Mouse (Mus musculus): ENCODE data around the gene Abhd15. TPM values are rescaled to one million over a fixed set of nuclear protein-coding genes. Genes with fewer than 3 reads are reported as not detected.

Gene Abhd15
- polyA plus RNA-seq, 1 experiment from 2014 or later: 4.3 TPM

GRCm38 (mm10) chr11:77472775-77473174 is 42.1 kb upstream of the Abhd15 start:
- H3K4me2 ChIP-seq (replicated peaks; ENCODE audit: low read depth, low read length): no peak overlapping the region
- H3K4me3 ChIP-seq (ENCODE audit: low read depth, low read length): no peak overlapping the region
- H3K36me3 ChIP-seq (ENCODE audit: insufficient read depth, low read length): no peaks in the 10 kb centered on the region
- H3K9me3 ChIP-seq (ENCODE audit: low read length): no peaks in the 10 kb centered on the region
- no peak for DNase-seq (ENCODE audit: low spot score)
- 81% methylated on average over 16 of the region's 16 CpGs for WGBS
- TF ChIP-seq CTCF (IDR thresholded peaks at IDR 0.05) (no peak), EP300 (IDR thresholded peaks at IDR 0.05) (no peak)
- no peak for ATAC-seq
- H3K27me3 ChIP-seq (replicated peaks; ENCODE audit: insufficient read depth, low read length): no peaks in the 10 kb centered on the region
- H3K4me1 ChIP-seq (ENCODE audit: insufficient read depth, low read depth, low read length): no peaks in the 10 kb centered on the region; the same call in 1 of the 2 replicates
- no peak overlapping the region for H3K27ac ChIP-seq (ENCODE audit: low read length)
- no peak overlapping the region for H3K9ac ChIP-seq (replicated peaks; ENCODE audit: low read depth)

- 90% methylated on average over 14 of the region's 14 CpGs for WGBS
- H3K4me1 ChIP-seq (ENCODE audit: insufficient read depth, low read depth, low read length): no peaks in the 10 kb centered on the region
- no peaks in the 10 kb centered on the region for H3K9me3 ChIP-seq (ENCODE audit: low read length)
- TF ChIP-seq EP300 (IDR thresholded peaks at IDR 0.05) (no peak), CTCF (IDR thresholded peaks at IDR 0.05) (no peak)
- no peak overlapping the region for H3K4me2 ChIP-seq (replicated peaks; ENCODE audit: low read depth, low read length)
- H3K4me3 ChIP-seq (ENCODE audit: low read depth, low read length): no peak overlapping the region
- H3K36me3 ChIP-seq (ENCODE audit: insufficient read depth, low read length): no peaks in the 10 kb centered on the region
- no peak overlapping the region for H3K27ac ChIP-seq (ENCODE audit: low read length)
- no peak for DNase-seq (ENCODE audit: low spot score)
- H3K27me3 ChIP-seq (replicated peaks; ENCODE audit: insufficient read depth, low read length): no peaks in the 10 kb centered on the region
- no peak for ATAC-seq
- H3K9ac ChIP-seq (replicated peaks; ENCODE audit: low read depth): no peak overlapping the region
Measured at GRCm38 (mm10) chr11:77476216-77476615, 38.7 kb upstream of the Abhd15 start.

GRCm38 (mm10) chr11:77476895-77477294 is 38.0 kb upstream of the Abhd15 start:
- Histone ChIP-seq H3K4me3 (ENCODE audit: low read depth, low read length) (no peak overlapping the region), H3K27me3 (replicated peaks; ENCODE audit: insufficient read depth, low read length) (no peaks in the 10 kb centered on the region), H3K9me3 (ENCODE audit: low read length) (no peaks in the 10 kb centered on the region), H3K4me2 (replicated peaks; ENCODE audit: low read depth, low read length) (no peak overlapping the region), H3K4me1 (ENCODE audit: insufficient read depth, low read depth, low read length) (no peaks in the 10 kb centered on the region), H3K36me3 (ENCODE audit: insufficient read depth, low read length) (no peaks in the 10 kb centered on the region), H3K9ac (replicated peaks; ENCODE audit: low read depth) (no peak overlapping the region), H3K27ac (ENCODE audit: low read length) (no peak overlapping the region)
- 91% methylated on average over 6 of the region's 6 CpGs for WGBS
- DNase-seq (ENCODE audit: low spot score): no peak
- no peak for ATAC-seq
- no peak for TF ChIP-seq CTCF (IDR thresholded peaks at IDR 0.05)
- TF ChIP-seq EP300 (IDR thresholded peaks at IDR 0.05): no peak

- WGBS: 55% methylated on average over 3 of the region's 3 CpGs
- H3K9me3 ChIP-seq (ENCODE audit: low read length): no peaks in the 10 kb centered on the region
- no peak overlapping the region for H3K9ac ChIP-seq (replicated peaks; ENCODE audit: low read depth)
- H3K27me3 ChIP-seq (replicated peaks; ENCODE audit: insufficient read depth, low read length): no peaks in the 10 kb centered on the region
- no peak overlapping the region for H3K27ac ChIP-seq (ENCODE audit: low read length)
- no peak for ATAC-seq
- no peak for DNase-seq (ENCODE audit: low spot score)
- TF ChIP-seq CTCF (IDR thresholded peaks at IDR 0.05): no peak
- no peak for TF ChIP-seq EP300 (IDR thresholded peaks at IDR 0.05)
- H3K4me2 ChIP-seq (replicated peaks; ENCODE audit: low read depth, low read length): no peak overlapping the region
- no peaks in the 10 kb centered on the region for H3K36me3 ChIP-seq (ENCODE audit: insufficient read depth, low read length)
- H3K4me1 ChIP-seq (ENCODE audit: insufficient read depth, low read depth, low read length): no peaks in the 10 kb centered on the region; the same call in 1 of the 2 replicates
- no peak overlapping the region for H3K4me3 ChIP-seq (ENCODE audit: low read depth, low read length)
Measured at GRCm38 (mm10) chr11:77483043-77483442, 31.9 kb upstream of the Abhd15 start.

- ATAC-seq: no peak
- no peak overlapping the region for H3K4me2 ChIP-seq (replicated peaks; ENCODE audit: low read depth, low read length)
- no peak overlapping the region for H3K27ac ChIP-seq (ENCODE audit: low read length)
- DNase-seq (ENCODE audit: low spot score): no peak
- no peak overlapping the region for H3K9ac ChIP-seq (replicated peaks; ENCODE audit: low read depth)
- H3K36me3 ChIP-seq (ENCODE audit: insufficient read depth, low read length): no peaks in the 10 kb centered on the region
- H3K4me3 ChIP-seq (ENCODE audit: low read depth, low read length): no peak overlapping the region
- TF ChIP-seq EP300 (IDR thresholded peaks at IDR 0.05): no peak
- TF ChIP-seq CTCF (IDR thresholded peaks at IDR 0.05): no peak
- no peaks in the 10 kb centered on the region for H3K27me3 ChIP-seq (replicated peaks; ENCODE audit: insufficient read depth, low read length)
- H3K9me3 ChIP-seq (ENCODE audit: low read length): no peaks in the 10 kb centered on the region
- no peaks in the 10 kb centered on the region; the same call in 1 of the 2 replicates for H3K4me1 ChIP-seq (ENCODE audit: insufficient read depth, low read depth, low read length)
- WGBS: 29% methylated on average over 11 of the region's 11 CpGs
Measured at GRCm38 (mm10) chr11:77483510-77484255, 31.2 kb upstream of the Abhd15 start.

- ATAC-seq: no peak
- H3K27ac ChIP-seq (ENCODE audit: low read length): no peak overlapping the region
Measured at GRCm38 (mm10) chr11:77485229-77485628, 29.7 kb upstream of the Abhd15 start.

More at GRCm38 (mm10) chr11:77485229-77485628, 29.7 kb upstream of the Abhd15 start:
- WGBS: 67% methylated on average over 6 of the region's 6 CpGs
- H3K4me2 ChIP-seq (replicated peaks; ENCODE audit: low read depth, low read length): no peak overlapping the region
- no peaks in the 10 kb centered on the region for H3K27me3 ChIP-seq (replicated peaks; ENCODE audit: insufficient read depth, low read length)
- no peak overlapping the region for H3K9ac ChIP-seq (replicated peaks; ENCODE audit: low read depth)
- no peaks in the 10 kb centered on the region for H3K36me3 ChIP-seq (ENCODE audit: insufficient read depth, low read length)
- no peak for DNase-seq (ENCODE audit: low spot score)
- peaks cover 10% of the 10 kb centered on the region; the same call in 1 of the 2 replicates for H3K4me1 ChIP-seq (ENCODE audit: insufficient read depth, low read depth, low read length)
- no peaks in the 10 kb centered on the region for H3K9me3 ChIP-seq (ENCODE audit: low read length)
- no peak for TF ChIP-seq CTCF (IDR thresholded peaks at IDR 0.05)
- TF ChIP-seq EP300 (IDR thresholded peaks at IDR 0.05): no peak
- H3K4me3 ChIP-seq (ENCODE audit: low read depth, low read length): no peak overlapping the region
